Mouse (Mus musculus) embryonic facial prominence, embryonic 14.5 days (tissue): ENCODE measurements around the gene Akap2. TPM values are rescaled to one million over a fixed set of nuclear protein-coding genes. Genes with fewer than 3 reads are reported as not detected.

ENCODE experiments used
- ATAC-seq: fragments of 200-750 bp; cut with Nextera tagmentation; 2 replicates; pipeline ENCODE4 v1.8.0; 2017; ENCODE audit warnings: low read depth, moderate number of reproducible peaks, moderate TSS enrichment
- DNase-seq: peaks from one replicate; pipeline ENCODE4 v3.0.0-alpha.2; 2015; ENCODE audit warnings: low spot score
- H3K27ac ChIP-seq: fragments of 300-500 bp; sonication (generic); replicated peaks from 2 replicates; pipeline ENCODE4 v1.5.1; 2014; ENCODE audit warnings: low read depth, mild to moderate bottlenecking, low read length, moderate library complexity
- H3K27me3 ChIP-seq: fragments of 300-500 bp; sonication (generic); replicated peaks from 2 replicates; pipeline ENCODE4 v1.6.1; 2014; ENCODE audit warnings: low read length; ENCODE audit not compliant: control insufficient read depth, insufficient read depth
- H3K36me3 ChIP-seq: fragments of 300-500 bp; sonication (generic); 2 replicates; pipeline ENCODE4 v1.6.1; 2014; ENCODE audit warnings: low read length, mixed read lengths; ENCODE audit not compliant: control insufficient read depth, insufficient read depth
- H3K4me1 ChIP-seq: fragments of 300-500 bp; sonication (generic); 2 replicates; pipeline ENCODE4 v1.6.1; 2014; ENCODE audit warnings: antibody characterized with exemption, low read length; ENCODE audit not compliant: control insufficient read depth, insufficient read depth
- H3K4me2 ChIP-seq: fragments of 300-500 bp; sonication (generic); 2 replicates; pipeline ENCODE4 v1.6.1; 2014; ENCODE audit warnings: low read depth, mild to moderate bottlenecking, low read length, moderate library complexity, mixed read lengths
- H3K4me3 ChIP-seq: fragments of 300-500 bp; sonication (generic); 2 replicates; pipeline ENCODE4 v1.5.1; 2014; ENCODE audit warnings: low read depth, mild to moderate bottlenecking, low read length
- H3K9ac ChIP-seq: fragments of 300-500 bp; sonication (generic); 2 replicates; pipeline ENCODE4 v1.6.1; 2014; ENCODE audit warnings: low read depth, mild to moderate bottlenecking, low read length, moderate library complexity, mixed read lengths
- H3K9me3 ChIP-seq: fragments of 300-500 bp; sonication (generic); 2 replicates; pipeline ENCODE4 v1.6.1; 2016; ENCODE audit warnings: low read length; ENCODE audit not compliant: control insufficient read depth
- WGBS: fragments of 180-500 bp; shearing (Covaris S2); extraction: QIAGEN DNeasy Blood & Tissue Kit; methylation state at CpG from one replicate; pipeline ENCODE4 v1.1.7; 2014; 5-methylcytosine and 5-hydroxymethylcytosine counted together
- polyA plus RNA-seq: library from polyadenylated mRNA; unstranded; fragments of >200 nt; fragmentation: Nextera tagmentation; extraction: Ambion mirVana; gene quantifications from 2 replicates; pipeline ENCODE4 v1.2.1, GENCODE M21; 2014

The Akap2 gene
- polyA plus RNA-seq, 1 experiment from 2014 or later, result 24.9 TPM

- H3K4me1 ChIP-seq, result no peaks in the 10 kb centered on the region
- H3K27ac ChIP-seq, result no peak overlapping the region
- DNase-seq (no peak), ATAC-seq (no peak)
- WGBS, result 62% methylated on average over 1 of the region's 1 CpGs
- H3K4me2 ChIP-seq, result no peak overlapping the region
- H3K4me3 ChIP-seq, result no peak overlapping the region
- no peaks in the 10 kb centered on the region for H3K27me3 ChIP-seq
- H3K9me3 ChIP-seq, result no peaks in the 10 kb centered on the region
- H3K36me3 ChIP-seq, result peaks cover 10% of the 10 kb centered on the region
- H3K9ac ChIP-seq, result no peak overlapping the region
These were observed 26.7 kb upstream of the Akap2 start for GRCm38 (mm10) chr4:57690805-57691204.

- Histone ChIP-seq H3K9ac (no peak overlapping the region), H3K4me2 (no peak overlapping the region), H3K4me1 (no peaks in the 10 kb centered on the region), H3K27ac (no peak overlapping the region), H3K27me3 (no peaks in the 10 kb centered on the region), H3K4me3 (no peak overlapping the region), H3K9me3 (no peaks in the 10 kb centered on the region), H3K36me3 (peaks cover 7% of the 10 kb centered on the region)
- 88% methylated on average over 5 of the region's 5 CpGs for WGBS
- no peak for DNase-seq
- ATAC-seq, result no peak
These were observed 22.9 kb upstream of the Akap2 start for GRCm38 (mm10) chr4:57694356-57695136.

GRCm38 (mm10) chr4:57696955-57697354 is 20.5 kb upstream of the Akap2 start:
- Histone ChIP-seq H3K4me3 (no peak overlapping the region), H3K27me3 (no peaks in the 10 kb centered on the region), H3K4me2 (no peak overlapping the region), H3K27ac (no peak overlapping the region), H3K4me1 (no peaks in the 10 kb centered on the region), H3K36me3 (no peaks in the 10 kb centered on the region), H3K9me3 (no peaks in the 10 kb centered on the region), H3K9ac (no peak overlapping the region)
- WGBS, result 96% methylated on average over 11 of the region's 11 CpGs
- DNase-seq (no peak), ATAC-seq (no peak)

GRCm38 (mm10) chr4:57697918-57698611 is 19.4 kb upstream of the Akap2 start:
- no peaks in the 10 kb centered on the region for H3K9me3 ChIP-seq
- ATAC-seq (no peak), DNase-seq (no peak)
- no peaks in the 10 kb centered on the region for H3K36me3 ChIP-seq
- no peak overlapping the region for H3K27ac ChIP-seq
- no peaks in the 10 kb centered on the region for H3K4me1 ChIP-seq
- no peaks in the 10 kb centered on the region for H3K27me3 ChIP-seq
- no peak overlapping the region for H3K4me3 ChIP-seq
- 51% methylated on average over 12 of the region's 12 CpGs for WGBS
- no peak overlapping the region for H3K4me2 ChIP-seq
- H3K9ac ChIP-seq, result no peak overlapping the region

- no peaks in the 10 kb centered on the region for H3K9me3 ChIP-seq
- 78% methylated on average over 5 of the region's 5 CpGs for WGBS
- no peak overlapping the region for H3K27ac ChIP-seq
These were observed 15.9 kb upstream of the Akap2 start for GRCm38 (mm10) chr4:57701576-57701975.

GRCm38 (mm10) chr4:57703574-57704470 is 13.6 kb upstream of the Akap2 start:
- Histone ChIP-seq H3K36me3 (no peaks in the 10 kb centered on the region), H3K9ac (no peak overlapping the region), H3K4me3 (no peak overlapping the region), H3K4me2 (no peak overlapping the region), H3K4me1 (no peaks in the 10 kb centered on the region), H3K27ac (no peak overlapping the region), H3K27me3 (no peaks in the 10 kb centered on the region), H3K9me3 (no peaks in the 10 kb centered on the region)
- DNase-seq (no peak), ATAC-seq (no peak)
- WGBS, result 73% methylated on average over 11 of the region's 11 CpGs

More at GRCm38 (mm10) chr4:57701576-57701975, 15.9 kb upstream of the Akap2 start:
- H3K4me3 ChIP-seq, result no peak overlapping the region
- H3K36me3 ChIP-seq, result no peaks in the 10 kb centered on the region
- ATAC-seq (no peak), DNase-seq (no peak)
- no peaks in the 10 kb centered on the region for H3K4me1 ChIP-seq
- H3K9ac ChIP-seq, result no peak overlapping the region
- H3K4me2 ChIP-seq, result no peak overlapping the region
- no peaks in the 10 kb centered on the region for H3K27me3 ChIP-seq

- H3K9me3 ChIP-seq, result no peaks in the 10 kb centered on the region
- no peak overlapping the region for H3K4me3 ChIP-seq
- no peaks in the 10 kb centered on the region for H3K4me1 ChIP-seq
- H3K27me3 ChIP-seq, result no peaks in the 10 kb centered on the region
- H3K36me3 ChIP-seq, result peaks cover 6% of the 10 kb centered on the region; the same call in 1 of the 2 replicates
- 88% methylated on average over 7 of the region's 7 CpGs for WGBS
- no peak overlapping the region for H3K4me2 ChIP-seq
- no peak overlapping the region for H3K9ac ChIP-seq
- DNase-seq, result no peak
- no peak for ATAC-seq
- H3K27ac ChIP-seq, result no peak overlapping the region
These were observed 12.9 kb upstream of the Akap2 start for GRCm38 (mm10) chr4:57704575-57704974.

- ATAC-seq, result no peak
- Histone ChIP-seq H3K27ac (no peak overlapping the region), H3K27me3 (no peaks in the 10 kb centered on the region), H3K4me3 (no peak overlapping the region), H3K4me1 (no peaks in the 10 kb centered on the region; the same call in 1 of the 2 replicates), H3K4me2 (no peak overlapping the region), H3K36me3 (no peaks in the 10 kb centered on the region), H3K9me3 (no peaks in the 10 kb centered on the region), H3K9ac (no peak overlapping the region)
- no peak for DNase-seq
These were observed 1.6 kb upstream of the Akap2 start for GRCm38 (mm10) chr4:57715849-57716248.
